Mouse (Mus musculus) c-Kit-positive CD71-positive TER-119-positive erythroid progenitor cells, embryonic 14.5 days (primary cell): ENCODE measurements around the gene Eral1.

Experiments used
- DNase-seq: peaks from one replicate; pipeline ENCODE4 v3.0.0-alpha.2; 2013; ENCODE audit warnings: low spot score

Eral1 gene

GRCm38 (mm10) chr11:78079961-78080921, at the start of gene Eral1:
Gene Eral1, minus strand, starts transcription at chr11:78080383.
- peak; percentile 84 for DNase-seq

- no peak for DNase-seq
Measured at GRCm38 (mm10) chr11:78129458-78129857, 49.3 kb upstream of the Eral1 start.

GRCm38 (mm10) chr11:78126739-78127138, 46.6 kb upstream of the Eral1 start:
- DNase-seq, result no peak

- no peak for DNase-seq
Measured at GRCm38 (mm10) chr11:78125691-78126090, 45.5 kb upstream of the Eral1 start.

GRCm38 (mm10) chr11:78123782-78124181, 43.6 kb upstream of the Eral1 start:
- no peak for DNase-seq

- no peak for DNase-seq
Measured at GRCm38 (mm10) chr11:78122815-78123214, 42.6 kb upstream of the Eral1 start.

GRCm38 (mm10) chr11:78121176-78121575, 41.0 kb upstream of the Eral1 start:
- no peak for DNase-seq

GRCm38 (mm10) chr11:78119898-78120297, 39.7 kb upstream of the Eral1 start:
- DNase-seq, result no peak

GRCm38 (mm10) chr11:78118467-78118866, 38.3 kb upstream of the Eral1 start:
- no peak for DNase-seq

GRCm38 (mm10) chr11:78116146-78116410, 35.9 kb upstream of the Eral1 start:
- DNase-seq, result no peak

GRCm38 (mm10) chr11:78115367-78116145, 35.4 kb upstream of the Eral1 start:
- DNase-seq, result peak; percentile 86

GRCm38 (mm10) chr11:78114676-78115366, 34.6 kb upstream of the Eral1 start:
- DNase-seq, result no peak

GRCm38 (mm10) chr11:78113616-78114015, 33.4 kb upstream of the Eral1 start:
- DNase-seq, result no peak

GRCm38 (mm10) chr11:78104501-78104900, 24.3 kb upstream of the Eral1 start:
- no peak for DNase-seq

- DNase-seq, result peak; percentile 71
Measured at GRCm38 (mm10) chr11:78102958-78103747, 23.0 kb upstream of the Eral1 start.

- no peak for DNase-seq
Measured at GRCm38 (mm10) chr11:78102142-78102541, 22.0 kb upstream of the Eral1 start.

- no peak for DNase-seq
Measured at GRCm38 (mm10) chr11:78100746-78101145, 20.6 kb upstream of the Eral1 start.

GRCm38 (mm10) chr11:78097077-78097476, 16.9 kb upstream of the Eral1 start:
- no peak for DNase-seq

- no peak for DNase-seq
Measured at GRCm38 (mm10) chr11:78095144-78095516, 14.9 kb upstream of the Eral1 start.

- peak; percentile 82 for DNase-seq
Measured at GRCm38 (mm10) chr11:78094504-78095143, 14.4 kb upstream of the Eral1 start, which contains the start of gene Fam222b. Gene Fam222b, plus strand, starts transcription at chr11:78094660.

- no peak for DNase-seq
Measured at GRCm38 (mm10) chr11:78094137-78094503, 13.9 kb upstream of the Eral1 start.
